Mouse (Mus musculus) erythroblast, embryonic 14.5 days (primary cell): Measurements from ENCODE around the gene Csmd2. TPM values are rescaled to one million over a fixed set of nuclear protein-coding genes. Genes with fewer than 3 reads are reported as not detected.

Experiments
- H3K27me3 ChIP-seq: 2 replicates; pipeline ENCODE4 v1.6.1; 2012; ENCODE audit warnings: inconsistent platforms; ENCODE audit not compliant: control insufficient read depth
- H3K36me3 ChIP-seq: 2 replicates; pipeline ENCODE4 v1.6.1; 2012; ENCODE audit warnings: mild to moderate bottlenecking, inconsistent platforms; ENCODE audit not compliant: control insufficient read depth
- H3K4me1 ChIP-seq: 2 replicates; pipeline ENCODE4 v1.6.1; 2012; ENCODE audit warnings: inconsistent platforms; ENCODE audit not compliant: control insufficient read depth
- H3K4me3 ChIP-seq: replicated peaks from 2 replicates; pipeline ENCODE3; 2012; ENCODE audit warnings: moderate library complexity, mild to moderate bottlenecking, inconsistent platforms
- H3K9me3 ChIP-seq: 2 replicates; pipeline ENCODE4 v1.6.1; 2012; ENCODE audit warnings: low read length, inconsistent platforms, mixed read lengths; ENCODE audit not compliant: control insufficient read depth
- GATA1 ChIP-seq: IDR thresholded peaks from 2 replicates; pipeline ENCODE4 v1.6.1; 2012; ENCODE audit warnings: low read length, inconsistent platforms, mixed read lengths
- TAL1 ChIP-seq: IDR thresholded peaks from 3 replicates; pipeline ENCODE4 v1.6.1; 2012; ENCODE audit warnings: low read length, inconsistent platforms, mixed read lengths
- polyA plus RNA-seq: library from polyadenylated mRNA; stranded (reverse); fragments of >175 nt; gene quantifications from 2 replicates; pipeline ENCODE4 v1.2.3, GENCODE M21; 2012

The Csmd2 gene
- polyA plus RNA-seq, 1 experiment = not detected

GRCm38 (mm10) chr4:128272501-128272900 lies 284.8 kb downstream of the Csmd2 start:
- no peaks in the 10 kb centered on the region for H3K4me1 ChIP-seq
- no peaks in the 10 kb centered on the region for H3K36me3 ChIP-seq
- TF ChIP-seq GATA1 (no peak), TAL1 (no peak)
- H3K4me3 ChIP-seq = no peak overlapping the region
- no peaks in the 10 kb centered on the region for H3K27me3 ChIP-seq
- H3K9me3 ChIP-seq = peaks cover 59% of the 10 kb centered on the region

- Histone ChIP-seq H3K27me3 (no peaks in the 10 kb centered on the region), H3K36me3 (no peaks in the 10 kb centered on the region), H3K4me3 (no peak overlapping the region), H3K4me1 (no peaks in the 10 kb centered on the region), H3K9me3 (peaks cover 54% of the 10 kb centered on the region)
- no peak for TF ChIP-seq TAL1
- no peak for TF ChIP-seq GATA1
Observed at GRCm38 (mm10) chr4:128273146-128273545, 285.5 kb downstream of the Csmd2 start.

DNA sequence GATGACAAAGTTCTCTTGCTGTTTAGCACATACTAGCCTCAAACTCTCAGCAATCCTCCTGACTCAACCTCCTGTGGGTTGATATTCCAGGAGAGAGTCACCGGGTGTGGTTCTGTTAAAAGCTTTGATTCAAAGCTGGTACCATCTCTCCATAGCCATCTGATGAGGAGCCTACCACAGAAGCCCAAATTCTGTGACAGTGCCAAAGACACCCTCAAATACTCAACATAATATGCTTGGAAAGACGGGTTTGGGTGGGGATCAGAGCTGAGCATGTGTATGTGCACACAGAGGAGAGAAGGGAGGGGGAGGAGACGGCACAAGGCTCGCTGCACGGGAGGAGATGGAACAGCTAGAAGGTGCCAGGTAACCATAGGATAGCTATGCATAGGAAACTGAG lies 287.5 kb downstream of the Csmd2 start:
- no peak for TF ChIP-seq GATA1
- Histone ChIP-seq H3K36me3 (no peaks in the 10 kb centered on the region), H3K4me1 (no peaks in the 10 kb centered on the region), H3K27me3 (no peaks in the 10 kb centered on the region), H3K4me3 (no peak overlapping the region), H3K9me3 (peaks cover 37% of the 10 kb centered on the region)

DNA sequence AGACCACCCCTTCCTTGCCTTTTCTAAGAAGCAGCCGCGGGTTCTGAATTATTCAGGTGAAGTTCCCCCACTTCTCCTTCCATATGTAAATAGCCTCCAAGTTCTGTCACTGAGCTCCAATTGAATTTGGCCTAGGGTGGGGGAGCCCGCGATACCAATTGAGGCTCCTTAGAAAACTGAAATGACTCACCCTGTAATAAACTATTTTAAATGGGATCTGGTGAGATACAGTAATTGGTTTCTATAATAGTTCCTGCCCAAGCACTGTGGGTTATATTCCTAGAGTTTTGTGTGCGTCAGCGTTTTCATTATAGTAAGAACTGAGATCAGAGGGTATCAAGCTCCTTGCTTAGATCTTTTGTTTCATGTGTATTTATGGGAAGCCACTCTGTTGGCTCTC lies 287.9 kb downstream of the Csmd2 start:
- no peak overlapping the region for H3K4me3 ChIP-seq
- peaks cover 37% of the 10 kb centered on the region for H3K9me3 ChIP-seq
- H3K27me3 ChIP-seq = no peaks in the 10 kb centered on the region
- no peaks in the 10 kb centered on the region for H3K4me1 ChIP-seq
- H3K36me3 ChIP-seq = no peaks in the 10 kb centered on the region
- TF ChIP-seq TAL1 = no peak
- no peak for TF ChIP-seq GATA1

DNA sequence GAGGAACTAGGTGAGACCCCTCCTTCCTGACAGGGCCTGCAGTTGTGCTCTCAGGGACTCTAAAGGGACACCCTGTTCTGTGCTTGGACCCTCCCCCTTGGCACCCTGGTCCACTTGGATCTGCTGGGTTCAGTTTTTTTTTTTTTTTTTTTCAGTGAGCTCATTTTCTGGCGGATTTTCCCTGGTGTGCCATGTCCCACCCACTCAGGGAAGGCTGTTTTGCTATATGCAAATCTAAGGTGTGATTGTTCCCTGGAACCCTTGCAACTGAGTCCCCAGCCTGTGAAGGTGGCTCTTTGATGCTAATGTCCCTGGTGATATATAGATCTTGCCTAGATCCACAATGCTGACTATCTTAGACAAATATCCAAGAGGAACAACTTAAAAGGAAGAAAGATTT lies 297.4 kb downstream of the Csmd2 start:
- no peaks in the 10 kb centered on the region for H3K27me3 ChIP-seq
- TF ChIP-seq GATA1 (no peak), TAL1 (no peak)
- H3K9me3 ChIP-seq = peaks cover 48% of the 10 kb centered on the region
- H3K4me3 ChIP-seq = no peak overlapping the region
- H3K36me3 ChIP-seq = no peaks in the 10 kb centered on the region
- no peaks in the 10 kb centered on the region for H3K4me1 ChIP-seq

GRCm38 (mm10) chr4:128288095-128288494 lies 300.4 kb downstream of the Csmd2 start:
- Histone ChIP-seq H3K27me3 (no peaks in the 10 kb centered on the region), H3K4me1 (no peaks in the 10 kb centered on the region), H3K9me3 (peaks cover 56% of the 10 kb centered on the region), H3K36me3 (no peaks in the 10 kb centered on the region), H3K4me3 (no peak overlapping the region)
- TF ChIP-seq TAL1 (no peak), GATA1 (no peak)

GRCm38 (mm10) chr4:128304049-128304448 lies 316.4 kb downstream of the Csmd2 start:
- Histone ChIP-seq H3K4me3 (no peak overlapping the region), H3K4me1 (no peaks in the 10 kb centered on the region), H3K36me3 (no peaks in the 10 kb centered on the region), H3K27me3 (no peaks in the 10 kb centered on the region), H3K9me3 (peaks cover 15% of the 10 kb centered on the region)
- TF ChIP-seq TAL1 = no peak
- TF ChIP-seq GATA1 = no peak

DNA sequence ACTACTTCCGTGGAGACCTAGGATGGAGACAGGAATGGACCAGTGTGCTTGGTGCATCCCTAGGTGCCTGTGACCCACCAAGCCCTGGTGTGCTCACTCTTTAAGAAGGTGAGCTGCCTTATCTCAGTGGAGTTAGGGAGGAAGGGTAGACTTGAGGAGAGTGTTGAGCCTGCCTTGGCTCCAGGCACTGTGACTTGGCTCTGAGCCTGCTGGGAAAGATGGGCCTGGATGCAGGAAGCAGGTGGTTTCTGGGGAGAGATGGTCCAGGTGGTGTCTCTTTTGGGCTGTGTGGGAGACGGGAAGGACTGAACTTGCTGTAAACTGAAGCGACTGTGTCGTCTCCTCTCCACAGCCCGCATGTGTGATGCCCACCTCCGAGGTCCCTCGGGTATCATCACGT lies 318.4 kb downstream of the Csmd2 start:
- Histone ChIP-seq H3K4me3 (no peak overlapping the region), H3K9me3 (peaks cover 14% of the 10 kb centered on the region), H3K27me3 (no peaks in the 10 kb centered on the region), H3K4me1 (no peaks in the 10 kb centered on the region), H3K36me3 (no peaks in the 10 kb centered on the region)
- TF ChIP-seq TAL1 (no peak), GATA1 (no peak)

DNA sequence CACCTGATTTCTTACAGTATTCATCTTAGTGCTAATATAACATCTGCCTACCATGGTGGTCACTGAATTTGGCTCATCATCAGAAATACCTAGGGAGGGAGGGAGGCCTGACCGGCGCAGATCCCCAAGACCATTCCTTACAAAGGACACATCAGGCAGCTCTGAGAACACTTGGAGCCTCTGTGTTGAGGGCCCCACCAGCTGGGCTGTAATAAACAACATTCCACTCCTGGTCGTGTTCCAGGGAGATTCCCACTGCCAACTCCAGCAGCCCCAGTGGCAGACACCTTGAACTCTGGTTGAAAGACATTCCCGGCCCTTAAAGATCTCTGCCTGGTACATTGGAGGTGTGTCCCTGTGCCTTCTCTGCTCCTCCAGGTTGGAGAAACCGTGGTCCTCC lies 327.7 kb downstream of the Csmd2 start:
- peaks cover 64% of the 10 kb centered on the region for H3K9me3 ChIP-seq
- TF ChIP-seq TAL1 (no peak), GATA1 (no peak)
- no peak overlapping the region for H3K4me3 ChIP-seq
- H3K4me1 ChIP-seq = no peaks in the 10 kb centered on the region
- H3K27me3 ChIP-seq = no peaks in the 10 kb centered on the region
- no peaks in the 10 kb centered on the region for H3K36me3 ChIP-seq

- TF ChIP-seq TAL1 (no peak), GATA1 (no peak)
- H3K4me3 ChIP-seq = no peak overlapping the region
- no peaks in the 10 kb centered on the region for H3K27me3 ChIP-seq
- H3K4me1 ChIP-seq = no peaks in the 10 kb centered on the region
- peaks cover 60% of the 10 kb centered on the region for H3K9me3 ChIP-seq
- H3K36me3 ChIP-seq = no peaks in the 10 kb centered on the region
Observed at GRCm38 (mm10) chr4:128317951-128318350, 330.3 kb downstream of the Csmd2 start.
